Mouse (Mus musculus) ES-E14 (cell line): ENCODE measurements around the gene Usp36. TPM values are rescaled to one million over a fixed set of nuclear protein-coding genes. Genes with fewer than 3 reads are reported as not detected.

Experiments used
- DNase-seq: peaks from one replicate; pipeline ENCODE4 v3.0.0-alpha.2; 2013; ENCODE audit warnings: low read depth, low spot score
- H3K27ac ChIP-seq: 2 replicates; pipeline ENCODE4 v1.5.1; 2012; ENCODE audit warnings: low read depth, mild to moderate bottlenecking, low read length, moderate library complexity, mixed read lengths; ENCODE audit not compliant: poor library complexity, insufficient read depth, severe bottlenecking
- H3K36me3 ChIP-seq: 2 replicates; pipeline ENCODE4 v1.6.1; 2012; ENCODE audit warnings: mild to moderate bottlenecking, low read length, moderate library complexity, mixed read lengths; ENCODE audit not compliant: control insufficient read depth, poor library complexity, insufficient read depth, severe bottlenecking
- H3K4me1 ChIP-seq, 2 experiments: fragments of 150-350 bp in 1 of 2; sonication (generic) in 1 of 2; 2 replicates each; pipeline ENCODE4 v1.6.1; 2012; ENCODE audit warnings: low read length in 2 of 2, mild to moderate bottlenecking in 1 of 2, mixed read lengths in 1 of 2; ENCODE audit not compliant: control insufficient read depth in 2 of 2, insufficient read depth in 2 of 2, poor library complexity in 1 of 2
- H3K4me3 ChIP-seq, 2 experiments: fragments of 150-350 bp in 1 of 2; sonication (generic) in 1 of 2; 2 replicates each; pipeline ENCODE4 v1.5.1; 2012; ENCODE audit warnings: low read length in 2 of 2, low read depth in 1 of 2, mild to moderate bottlenecking in 1 of 2, mixed read lengths in 1 of 2; ENCODE audit not compliant: insufficient read depth in 1 of 2, poor library complexity in 1 of 2, severe bottlenecking in 1 of 2
- H3K9ac ChIP-seq: 2 replicates; pipeline ENCODE4 v1.6.1; 2012; ENCODE audit warnings: low read depth, mild to moderate bottlenecking, low read length, mixed read lengths; ENCODE audit not compliant: poor library complexity, insufficient read depth, severe bottlenecking
- H3K9me3 ChIP-seq: fragments of 150-350 bp; sonication (generic); 2 replicates; pipeline ENCODE4 v1.6.1; 2012; ENCODE audit warnings: low read depth, mild to moderate bottlenecking, low read length; ENCODE audit not compliant: control insufficient read depth, insufficient read depth
- CHD2 ChIP-seq: IDR thresholded peaks from 2 replicates; pipeline ENCODE4 v1.6.1; 2014; ENCODE audit warnings: mild to moderate bottlenecking, low read depth, low read length, inconsistent platforms
- HCFC1 ChIP-seq: IDR thresholded peaks from 2 replicates; pipeline ENCODE4 v1.6.1; 2012; ENCODE audit warnings: low read length, inconsistent platforms, borderline replicate concordance; ENCODE audit not compliant: insufficient read depth
- MAFK ChIP-seq: IDR thresholded peaks from 2 replicates; pipeline ENCODE4 v1.6.1; 2014; ENCODE audit warnings: mild to moderate bottlenecking, low read depth, low read length, inconsistent platforms; ENCODE audit not compliant: insufficient read depth
- ZC3H11A ChIP-seq: IDR thresholded peaks from 2 replicates; pipeline ENCODE4 v1.6.1; 2012; ENCODE audit warnings: low read depth, mild to moderate bottlenecking, inconsistent platforms, low read length, borderline replicate concordance
- ZNF384 ChIP-seq: IDR thresholded peaks from 2 replicates; pipeline ENCODE4 v1.6.1; 2012; ENCODE audit warnings: low read depth, low read length, inconsistent platforms
- in situ Hi-C, 2 experiments: fragments of 600-800 bp; cut with MboI; formaldehyde crosslinking; loops; one replicate each; pipeline ENCODE4 v1.15.1; 2025; ENCODE audit warnings: low sequenced_read_pairs in 2 of 2, inconsistent platforms in 1 of 2; ENCODE audit not compliant: unreplicated experiment in 2 of 2
- total RNA-seq: library from RNA; depleted of rRNA; stranded (reverse); fragments of 300-350 nt; gene quantifications from 2 replicates; pipeline ENCODE4 v1.2.3, GENCODE M21; 2012

Usp36 gene
- total RNA-seq, 1 experiment, result 41.7 TPM

DNA sequence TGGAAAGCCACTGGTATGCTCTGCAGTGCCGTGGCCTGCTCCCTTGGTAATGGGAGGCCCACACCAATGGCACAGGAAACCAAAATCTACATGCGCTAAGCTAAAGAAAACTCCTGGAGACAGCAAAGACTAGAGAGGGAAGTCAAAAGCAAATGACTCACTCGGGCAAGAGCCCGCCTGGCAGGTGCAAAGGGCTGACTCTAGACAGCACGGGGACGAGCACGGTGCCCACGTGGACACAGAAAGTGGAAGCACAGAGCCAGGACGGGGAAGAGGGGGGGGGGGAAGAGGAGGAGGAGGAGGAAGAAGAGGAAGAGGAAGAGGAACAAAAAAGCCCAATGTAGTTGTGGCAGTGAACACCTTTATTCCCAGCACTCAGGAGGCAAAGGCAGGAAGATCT, 15.0 kb downstream of the Usp36 start:
- peaks cover 0 to 5% of the 10 kb centered on the region in 2 experiments; a peak in 1 of 4 replicates for H3K4me1 ChIP-seq
- no peak overlapping the region for H3K27ac ChIP-seq
- H3K9ac ChIP-seq, result no peak overlapping the region
- H3K4me3 ChIP-seq, result no peak overlapping the region
- in situ Hi-C loops, result no loop called here
- peaks cover 79% of the 10 kb centered on the region for H3K36me3 ChIP-seq
- TF ChIP-seq ZNF384, result no peak
- no peak for TF ChIP-seq ZC3H11A
- TF ChIP-seq CHD2, result no peak
- no peak for TF ChIP-seq HCFC1
- TF ChIP-seq MAFK, result no peak
- no peaks in the 10 kb centered on the region for H3K9me3 ChIP-seq
- DNase-seq, result no peak

DNA sequence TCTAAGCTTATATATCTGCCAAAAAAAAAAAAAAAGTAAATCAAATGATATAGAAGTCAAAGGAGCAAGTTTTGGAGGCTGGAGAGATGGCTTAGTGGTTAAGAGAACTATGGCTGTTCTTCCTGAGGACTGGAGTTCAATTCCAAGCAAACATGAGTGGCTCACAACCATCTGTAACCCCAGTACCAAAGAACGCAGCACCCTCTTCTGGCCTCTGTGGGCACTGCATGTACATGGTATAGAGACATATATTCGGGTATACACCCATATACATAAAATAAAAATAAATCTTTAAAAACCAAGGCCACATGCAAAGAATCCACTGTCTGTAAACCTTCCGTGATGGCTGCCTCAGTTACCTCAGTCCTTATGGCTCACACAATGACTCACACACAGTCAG, 20.2 kb downstream of the Usp36 start:
- TF ChIP-seq HCFC1, result no peak
- TF ChIP-seq CHD2, result no peak
- TF ChIP-seq ZNF384, result no peak
- TF ChIP-seq MAFK, result no peak
- no peak for TF ChIP-seq ZC3H11A
- Histone ChIP-seq H3K4me3 (no peak overlapping the region), H3K9ac (no peak overlapping the region), H3K27ac (no peak overlapping the region), H3K36me3 (peaks cover 73% of the 10 kb centered on the region), H3K9me3 (no peaks in the 10 kb centered on the region), H3K4me1 (no peaks in the 10 kb centered on the region)
- DNase-seq, result peak; percentile 53
- in situ Hi-C loops, result no loop called here

DNA sequence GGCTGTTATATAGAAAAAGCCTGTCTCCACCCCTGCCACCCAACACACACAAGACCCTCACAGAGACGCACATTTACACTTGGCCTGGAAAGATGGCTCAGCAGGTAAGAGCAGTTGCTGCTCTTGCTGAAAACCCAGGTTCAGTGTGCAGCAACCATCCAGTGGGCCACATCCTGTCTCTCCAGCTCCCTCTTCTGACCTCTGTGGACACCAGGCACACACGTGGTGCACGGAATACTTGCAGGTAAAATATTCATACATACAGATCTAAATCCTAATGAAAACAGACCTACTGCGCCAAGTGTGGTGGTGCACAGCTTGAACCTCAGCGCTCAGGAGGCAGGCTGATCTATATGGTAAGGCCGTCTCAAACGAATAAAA, 23.4 kb downstream of the Usp36 start:
- no peaks in the 10 kb centered on the region for H3K9me3 ChIP-seq
- in situ Hi-C loops, result no loop called here
- no peak overlapping the region for H3K4me3 ChIP-seq
- H3K4me1 ChIP-seq, result no peaks in the 10 kb centered on the region
- H3K9ac ChIP-seq, result no peak overlapping the region
- peaks cover 78% of the 10 kb centered on the region for H3K36me3 ChIP-seq
- TF ChIP-seq CHD2, result no peak
- TF ChIP-seq MAFK, result no peak
- TF ChIP-seq ZC3H11A, result no peak
- TF ChIP-seq HCFC1, result no peak
- no peak for TF ChIP-seq ZNF384
- no peak overlapping the region for H3K27ac ChIP-seq
- no peak for DNase-seq

DNA sequence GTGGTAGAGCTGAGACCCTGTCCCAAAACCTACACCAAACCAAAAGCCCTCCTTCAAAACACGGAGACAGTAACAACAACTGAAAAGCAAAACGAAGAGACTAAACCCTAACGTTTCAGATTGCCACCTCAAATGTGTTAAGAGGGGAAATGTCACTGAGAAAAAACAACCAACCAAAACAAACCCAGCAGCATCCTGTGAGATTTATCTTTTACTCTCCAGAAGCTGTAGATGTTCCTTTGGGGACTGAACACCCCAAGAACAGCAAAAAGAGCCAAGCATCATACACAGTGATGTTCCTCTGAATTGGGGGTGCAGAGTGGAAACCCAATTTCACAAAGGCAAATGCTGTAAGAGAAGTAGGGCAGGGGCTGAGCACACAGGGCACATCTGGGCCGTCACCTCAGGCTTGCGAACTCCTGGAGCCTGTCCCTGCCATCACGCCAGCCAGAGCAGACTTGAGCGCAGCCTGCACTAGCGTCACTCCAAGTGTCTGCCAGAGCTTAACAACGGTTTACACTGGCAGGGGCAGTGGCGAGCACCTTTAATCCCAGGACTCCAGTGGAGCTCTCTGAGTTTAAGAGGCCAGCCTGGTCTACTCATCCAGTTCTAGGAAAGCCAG, 23.9 kb downstream of the Usp36 start:
- Histone ChIP-seq H3K9me3 (no peaks in the 10 kb centered on the region), H3K9ac (no peak overlapping the region), H3K36me3 (peaks cover 82% of the 10 kb centered on the region), H3K4me1 (no peaks in the 10 kb centered on the region), H3K4me3 (no peak overlapping the region), H3K27ac (no peak overlapping the region; the same call in 1 of the 2 replicates)
- in situ Hi-C loops, result no loop called here
- no peak for TF ChIP-seq CHD2
- TF ChIP-seq HCFC1, result no peak
- TF ChIP-seq ZC3H11A, result no peak
- TF ChIP-seq ZNF384, result no peak
- no peak for TF ChIP-seq MAFK
- DNase-seq, result no peak

DNA sequence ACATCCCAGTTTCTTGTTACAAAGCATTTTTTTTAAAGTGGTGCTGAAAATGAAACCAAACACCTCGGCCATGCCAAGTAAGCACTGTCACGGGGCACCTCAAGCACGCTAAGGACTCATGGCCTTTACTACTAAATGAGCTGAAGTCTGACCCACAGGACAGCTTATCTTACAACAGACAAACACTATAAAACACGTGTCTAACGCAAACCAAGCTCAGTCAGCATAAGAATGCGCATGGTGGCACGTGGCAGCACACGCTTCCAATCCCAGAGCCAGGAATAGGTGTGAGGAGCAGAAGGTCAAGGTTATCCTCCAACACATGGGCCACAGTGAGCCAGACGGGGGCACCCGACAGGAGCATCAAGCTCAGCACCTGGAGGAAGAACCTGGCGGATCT, 24.4 kb downstream of the Usp36 start:
- Histone ChIP-seq H3K9ac (no peak overlapping the region), H3K4me1 (no peaks in the 10 kb centered on the region), H3K27ac (no peak overlapping the region; the same call in 1 of the 2 replicates), H3K9me3 (no peaks in the 10 kb centered on the region), H3K4me3 (no peak overlapping the region), H3K36me3 (peaks cover 84% of the 10 kb centered on the region)
- TF ChIP-seq MAFK, result no peak
- TF ChIP-seq HCFC1, result no peak
- no peak for TF ChIP-seq ZNF384
- TF ChIP-seq CHD2, result no peak
- no peak for TF ChIP-seq ZC3H11A
- in situ Hi-C loops, result no loop called here
- DNase-seq, result no peak
